Mouse (Mus musculus) fat pad, adult 2 months (tissue): Measurements from ENCODE around the gene Nkx2-1.
"Not testable (repeated sequence)": the region's sequence is repeated elsewhere in the genome, so short reads cannot be mapped to it uniquely, and the experiment has no call there.

Source experiments
- DNase-seq: peaks from one replicate; pipeline ENCODE4 v3.0.0-alpha.2; 2011; ENCODE audit warnings: low read depth, low spot score; ENCODE audit errors: extremely low read depth

Gene Nkx2-1

GRCm38 (mm10) chr12:56536884-56537265 lies at the start of gene Nkx2-1:
TSS of gene Nkx2-1 (minus strand) at chr12:56536908.
- no peak for DNase-seq

DNA sequence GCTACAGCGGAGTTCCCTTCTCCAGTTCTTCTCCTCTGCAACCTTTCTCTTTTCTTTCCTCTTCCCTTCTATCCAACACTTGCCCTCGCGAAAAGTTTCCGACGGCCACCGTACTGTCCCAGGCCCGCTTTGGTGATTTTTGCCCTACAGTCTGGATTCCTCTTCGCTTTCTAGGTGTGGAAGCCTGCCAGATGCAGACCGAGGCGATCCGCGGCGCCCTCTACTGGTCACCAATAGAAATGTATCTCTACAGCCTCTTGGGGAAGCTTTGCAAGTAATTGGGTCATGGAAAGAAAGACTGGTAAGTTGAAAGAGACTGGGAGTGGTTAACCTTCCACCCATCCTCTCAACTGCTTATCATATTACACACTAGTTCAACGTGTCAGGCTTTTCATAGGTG lies 4.4 kb upstream of the Nkx2-1 start:
- DNase-seq = no peak

GRCm38 (mm10) chr12:56540591-56540990 lies 3.9 kb upstream of the Nkx2-1 start:
- DNase-seq = no peak

DNA sequence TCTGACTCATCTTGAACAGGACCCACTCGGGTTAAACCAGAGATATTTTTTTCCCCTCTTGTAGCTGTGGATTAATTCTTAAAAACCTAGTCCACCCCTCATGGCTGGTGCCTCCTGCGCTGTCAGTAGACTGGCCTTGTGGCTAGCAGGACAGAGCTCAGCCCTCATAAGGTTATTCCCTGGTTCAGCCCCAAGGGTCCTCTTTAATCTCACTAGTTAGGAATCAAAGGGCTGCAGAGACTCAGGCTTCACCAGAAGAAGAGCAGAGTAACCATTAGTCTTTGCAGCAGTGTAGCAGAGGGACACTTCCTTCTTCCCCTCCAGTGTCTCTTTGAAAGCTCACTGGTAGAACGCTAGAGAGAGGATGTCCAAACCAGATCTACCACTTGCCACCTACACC lies 1.9 kb upstream of the Nkx2-1 start:
- no peak for DNase-seq

DNA sequence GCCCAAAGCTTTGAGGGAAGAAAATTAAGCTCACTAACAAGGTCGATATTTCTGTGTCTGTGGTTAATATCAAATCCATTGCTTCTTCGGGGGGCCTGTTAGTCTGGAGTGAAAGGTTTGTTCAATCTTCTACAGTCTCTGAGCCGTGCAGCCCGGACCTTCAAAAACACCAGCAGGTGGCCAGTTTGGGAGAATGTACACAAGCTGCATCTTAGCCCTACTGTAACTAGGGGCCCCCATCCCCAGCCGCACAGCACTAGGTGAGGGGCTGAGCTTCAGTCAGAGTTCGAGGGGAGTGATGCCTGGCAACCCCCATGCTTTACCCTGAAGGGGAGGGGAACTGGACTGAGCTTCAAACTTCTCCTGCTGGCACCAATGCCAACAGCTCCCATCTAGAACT lies 1.2 kb upstream of the Nkx2-1 start:
- no peak for DNase-seq

GRCm38 (mm10) chr12:56537342-56537741 lies 634 bp upstream of the Nkx2-1 start:
- no peak for DNase-seq

DNA sequence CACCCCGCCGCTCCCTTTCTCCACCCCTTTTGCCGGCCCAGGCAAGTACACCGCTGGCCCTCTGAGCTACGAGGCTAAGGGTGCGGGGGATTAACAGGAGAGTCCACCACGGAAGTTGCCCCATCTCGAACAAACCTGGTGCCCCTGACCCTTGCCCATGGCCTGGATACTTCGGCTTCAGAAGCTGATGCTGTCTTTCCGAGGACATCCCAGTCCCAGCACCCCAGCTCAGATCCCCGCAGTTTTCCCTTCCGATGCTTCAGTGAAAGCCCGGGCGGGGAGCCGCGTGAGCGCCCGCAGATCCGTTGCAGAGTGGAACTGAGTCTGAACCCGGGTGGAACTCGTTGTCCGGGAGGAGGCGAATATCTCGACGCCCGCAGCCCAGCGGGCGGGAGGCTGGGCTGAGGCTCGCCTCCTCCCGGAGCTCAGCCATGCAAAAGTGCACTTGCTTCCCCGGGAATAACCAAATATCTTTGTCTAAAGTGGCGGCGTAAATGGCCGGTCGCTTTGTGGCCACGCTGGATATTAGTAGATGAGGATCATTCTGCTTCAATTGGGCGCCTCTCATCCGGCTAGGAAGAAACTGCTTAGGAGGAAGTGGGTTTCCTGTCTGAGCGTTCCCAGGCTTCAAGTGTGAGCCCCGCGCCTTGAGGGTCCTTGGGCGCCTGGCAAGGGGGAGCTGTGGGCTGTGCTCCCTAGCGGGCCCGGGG lies 379 bp downstream of the Nkx2-1 start:
- no peak for DNase-seq

GRCm38 (mm10) chr12:56535411-56536173 lies 1.1 kb downstream of the Nkx2-1 start:
- DNase-seq = no peak

DNA sequence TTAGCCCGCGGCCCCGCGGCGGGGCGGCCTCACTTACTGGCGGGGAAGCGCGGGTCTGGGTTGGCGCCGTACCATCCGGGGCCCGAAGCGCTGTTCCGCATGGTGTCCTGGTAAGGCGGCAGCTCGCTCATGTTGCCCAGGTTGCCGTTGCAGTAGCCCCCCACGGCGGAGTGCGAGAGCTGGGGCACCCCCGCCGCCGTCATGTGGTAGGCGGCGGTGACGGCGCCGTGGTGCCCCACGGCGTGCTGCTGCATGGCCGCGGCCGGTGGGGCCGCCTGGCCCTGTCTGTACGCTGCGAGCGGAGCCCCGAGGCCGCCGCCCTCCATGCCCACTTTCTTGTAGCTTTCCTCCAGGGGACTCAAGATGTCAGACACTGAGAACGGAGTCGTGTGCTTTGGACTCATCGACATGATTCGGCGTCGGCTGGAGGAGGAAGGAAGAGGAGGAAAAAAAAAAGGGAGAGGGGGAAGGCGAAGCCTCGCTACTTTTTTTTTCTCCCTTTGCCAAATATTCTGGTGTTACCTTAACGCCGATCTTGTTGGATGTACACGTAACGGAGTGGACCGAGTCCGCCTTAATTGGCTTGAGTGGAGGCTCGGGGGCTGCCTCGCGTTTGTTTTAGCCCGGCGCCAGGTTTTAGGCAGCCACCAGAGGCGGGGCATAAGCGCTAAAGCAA lies 1.9 kb downstream of the Nkx2-1 start:
- DNase-seq = no peak

GRCm38 (mm10) chr12:56534311-56534650 lies 2.4 kb downstream of the Nkx2-1 start:
- DNase-seq = no peak

GRCm38 (mm10) chr12:56533501-56534310 lies 3.0 kb downstream of the Nkx2-1 start:
- DNase-seq = no peak

GRCm38 (mm10) chr12:56532986-56533495 lies 3.7 kb downstream of the Nkx2-1 start:
- no peak for DNase-seq

- no peak for DNase-seq
These were observed 4.6 kb downstream of the Nkx2-1 start for GRCm38 (mm10) chr12:56532142-56532541.

GRCm38 (mm10) chr12:56531051-56531620 lies 5.6 kb downstream of the Nkx2-1 start:
- DNase-seq = no peak

- DNase-seq = no peak
These were observed 6.8 kb downstream of the Nkx2-1 start for GRCm38 (mm10) chr12:56529931-56530330.

- DNase-seq = no peak
These were observed 7.6 kb downstream of the Nkx2-1 start for GRCm38 (mm10) chr12:56528881-56529681.

- no peak for DNase-seq
These were observed 8.6 kb downstream of the Nkx2-1 start for GRCm38 (mm10) chr12:56528034-56528570.

GRCm38 (mm10) chr12:56527071-56527470 lies 9.6 kb downstream of the Nkx2-1 start:
- DNase-seq = no peak

GRCm38 (mm10) chr12:56525219-56525797 lies 11.4 kb downstream of the Nkx2-1 start:
- DNase-seq = not testable (repeated sequence)
